Mouse (Mus musculus) spleen, postnatal 36 days (tissue): Measurements from ENCODE around the gene Cped1.

Experiments used
- DNase-seq, 2 experiments: peaks; one replicate each; pipeline ENCODE4 v3.0.0; 2022; ENCODE audit warnings: low spot score in 2 of 2, mixed read lengths in 1 of 2

The Cped1 gene

DNA sequence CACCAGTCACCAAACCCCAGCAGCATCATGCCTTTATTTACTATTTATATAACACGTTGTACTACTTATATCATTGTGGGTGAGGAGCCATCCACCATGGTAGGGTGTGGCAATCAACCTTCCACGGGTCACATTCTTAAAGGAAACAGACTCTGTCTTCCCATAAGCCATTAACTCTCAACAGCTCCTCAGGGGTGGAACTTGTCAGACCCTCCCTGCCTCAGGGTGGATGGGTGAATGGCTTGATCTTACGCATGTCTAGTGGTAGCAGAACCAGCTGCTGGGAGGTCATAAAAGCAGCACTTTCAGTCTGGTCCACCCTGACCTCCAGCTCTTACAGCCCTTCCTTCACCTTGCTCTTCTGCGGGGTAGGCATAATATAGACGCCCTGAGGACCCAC, 100.3 kb downstream of the Cped1 start:
- DNase-seq: no peak

DNA sequence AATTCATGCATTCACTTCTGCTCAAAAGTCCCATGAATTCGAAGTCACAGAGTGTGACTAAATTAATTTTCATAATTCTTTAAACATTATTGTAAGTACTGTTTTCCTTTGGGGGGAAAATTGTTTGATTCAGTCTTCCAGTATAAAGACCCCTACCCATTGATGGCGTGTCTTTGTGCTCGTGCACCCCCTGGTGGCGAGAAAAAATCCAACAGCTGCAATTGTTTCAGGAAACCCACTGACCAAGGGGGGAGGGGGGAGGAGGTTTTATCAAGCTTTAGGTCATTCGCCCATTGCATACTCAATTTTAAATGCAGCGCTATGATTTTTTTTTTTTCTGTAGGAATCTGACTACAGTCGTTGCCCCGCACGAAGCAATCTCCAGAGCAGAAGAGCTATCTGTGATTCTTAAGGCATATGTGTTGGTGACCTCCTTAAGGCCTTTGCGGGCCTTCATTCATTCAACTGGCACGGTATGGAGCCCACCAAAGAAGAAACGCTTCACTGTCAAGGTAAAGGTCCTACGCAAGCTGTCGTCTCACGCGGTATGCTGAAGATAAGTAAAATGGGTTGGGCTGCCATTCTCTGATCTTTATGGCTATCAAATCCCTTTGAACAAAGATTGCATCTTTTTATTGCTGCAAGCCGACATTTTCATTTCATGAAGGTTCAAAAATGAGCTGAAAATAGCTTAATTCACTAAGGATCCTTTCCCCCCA, 102.8 kb downstream of the Cped1 start:
- no peak for DNase-seq

DNA sequence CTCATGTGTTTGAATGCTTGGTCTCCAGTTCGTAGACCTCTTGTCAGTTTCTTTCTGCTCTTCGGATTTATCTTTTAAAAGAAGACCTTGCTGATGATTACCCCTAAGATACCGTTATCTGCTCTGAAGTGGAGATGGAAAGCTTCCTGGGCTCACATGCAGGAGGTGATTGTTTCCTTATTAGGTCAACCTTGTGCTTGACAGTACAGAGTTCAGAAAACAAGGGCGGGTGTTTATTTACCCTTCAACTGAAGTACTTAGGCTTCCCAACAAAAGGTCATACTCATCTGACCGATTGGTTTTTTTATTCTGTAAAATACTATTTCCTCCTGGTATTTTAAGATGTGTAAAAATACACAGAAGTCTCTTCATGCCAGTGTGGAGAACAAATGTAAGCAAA, 106.1 kb downstream of the Cped1 start:
- DNase-seq: no peak

DNA sequence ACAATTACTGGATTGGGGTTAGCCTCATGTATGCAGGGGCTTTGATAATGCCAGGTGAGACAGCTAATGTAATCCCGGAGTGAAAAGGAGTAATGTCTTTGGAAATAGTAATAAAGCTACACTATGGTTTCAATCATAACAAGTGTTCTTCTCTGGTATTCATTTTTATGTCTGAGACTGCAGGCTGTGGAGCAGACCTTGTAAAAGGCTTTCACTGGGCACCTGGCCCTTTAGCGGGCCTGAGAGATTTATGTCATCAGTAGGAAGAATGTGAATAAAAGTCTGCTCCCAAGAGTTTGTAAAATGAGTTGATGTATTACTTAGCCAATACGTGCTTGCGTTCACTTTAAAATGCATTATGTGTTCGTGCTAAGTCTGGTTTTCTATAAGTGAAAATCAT, 108.1 kb downstream of the Cped1 start:
- DNase-seq: no peak

DNA sequence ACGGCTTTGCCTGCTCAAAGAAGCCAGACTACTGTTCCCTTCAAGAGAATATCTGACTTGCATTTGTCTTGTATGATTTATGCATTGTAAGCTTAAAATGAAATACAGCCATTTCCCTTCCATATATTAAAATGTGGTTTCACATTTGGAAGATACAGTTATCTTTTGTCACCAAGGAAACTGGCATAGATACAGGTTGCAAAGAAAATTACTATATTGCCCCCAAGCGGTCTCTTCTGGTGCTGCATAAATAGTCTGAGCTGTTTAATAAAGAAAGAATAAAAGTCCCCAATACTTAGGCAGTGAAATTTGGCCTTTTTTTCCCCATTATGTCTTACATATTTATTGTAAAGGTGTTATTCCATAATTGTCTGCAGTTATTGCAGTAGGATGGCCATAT, 112.0 kb downstream of the Cped1 start:
- no peak for DNase-seq

DNA sequence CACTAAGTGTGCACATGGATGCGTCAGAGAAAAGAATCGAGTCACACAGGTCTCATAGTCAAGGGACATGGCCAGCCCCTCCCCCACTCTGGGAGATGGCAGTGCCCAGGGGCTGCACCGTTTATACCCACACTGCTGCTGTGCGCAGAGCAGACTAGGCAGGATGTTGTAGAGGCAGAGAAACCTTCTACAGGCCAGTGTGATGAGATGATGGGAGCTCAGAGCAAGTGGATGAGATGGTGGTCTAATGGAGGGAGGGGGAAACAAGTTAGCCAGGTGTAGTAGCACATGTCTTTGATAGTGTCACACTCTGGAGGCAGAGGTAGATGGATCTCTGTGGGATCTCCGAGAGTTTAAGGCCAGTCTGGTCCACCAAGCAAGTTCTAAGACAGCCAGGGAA, 114.1 kb downstream of the Cped1 start:
- DNase-seq: no peak

DNA sequence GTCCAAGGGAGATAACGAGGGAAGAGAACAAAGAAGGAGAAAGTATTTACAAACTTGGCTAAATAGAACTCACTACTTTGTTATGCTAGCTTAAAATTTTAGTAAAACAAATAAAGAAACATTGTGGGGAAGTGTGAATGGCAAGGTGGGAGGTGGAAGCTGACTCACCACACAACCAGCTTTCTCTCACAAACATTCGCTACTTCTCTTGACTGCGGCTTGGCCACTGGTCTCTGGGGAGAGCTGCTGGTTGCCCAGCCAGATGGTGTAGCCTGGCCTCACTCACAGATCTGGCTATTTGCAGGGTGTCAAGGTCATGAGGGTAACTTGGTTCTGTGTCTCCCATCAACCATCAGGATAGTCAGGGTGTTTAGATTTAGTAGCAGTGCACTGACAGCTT, 116.2 kb downstream of the Cped1 start:
- DNase-seq: no peak

DNA sequence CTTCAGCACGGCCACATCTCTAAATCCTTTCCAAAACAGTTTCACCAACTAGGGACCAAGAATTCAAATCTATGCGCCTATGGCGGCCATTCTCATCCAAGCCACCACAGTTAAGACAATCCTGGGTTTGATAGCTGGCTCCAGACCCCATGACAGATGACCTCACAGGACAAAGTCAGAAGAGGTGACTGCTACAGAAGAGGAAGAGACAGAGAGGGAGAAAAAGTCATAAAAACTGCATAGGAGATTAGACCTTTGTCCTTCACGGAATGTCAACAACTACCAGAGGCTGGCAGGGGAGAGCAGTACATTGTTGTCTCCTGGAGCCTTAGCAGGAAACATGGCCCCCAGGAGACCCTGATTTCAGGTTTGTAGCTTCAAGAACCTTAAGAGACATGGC, 117.0 kb downstream of the Cped1 start:
- no peak for DNase-seq

DNA sequence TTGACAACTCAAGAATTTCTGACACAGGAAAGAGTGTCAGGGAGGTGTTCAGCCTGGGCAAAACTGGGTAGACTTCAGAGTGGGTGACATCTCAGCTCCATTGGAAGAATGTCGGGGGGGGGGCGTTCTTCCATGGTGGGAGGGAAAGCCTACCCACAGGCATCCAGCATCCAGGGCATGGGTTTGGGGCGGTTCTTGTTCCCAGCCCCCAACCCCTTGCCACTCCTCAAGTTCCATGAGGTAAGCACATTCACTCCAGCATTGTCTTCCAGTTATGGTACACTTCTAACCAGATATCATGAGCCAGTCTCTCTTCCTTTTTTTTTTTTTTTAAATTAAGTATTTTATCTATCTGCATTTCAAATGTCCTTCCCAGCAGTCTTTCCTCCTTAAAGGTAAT, 118.0 kb downstream of the Cped1 start:
- no peak for DNase-seq

DNA sequence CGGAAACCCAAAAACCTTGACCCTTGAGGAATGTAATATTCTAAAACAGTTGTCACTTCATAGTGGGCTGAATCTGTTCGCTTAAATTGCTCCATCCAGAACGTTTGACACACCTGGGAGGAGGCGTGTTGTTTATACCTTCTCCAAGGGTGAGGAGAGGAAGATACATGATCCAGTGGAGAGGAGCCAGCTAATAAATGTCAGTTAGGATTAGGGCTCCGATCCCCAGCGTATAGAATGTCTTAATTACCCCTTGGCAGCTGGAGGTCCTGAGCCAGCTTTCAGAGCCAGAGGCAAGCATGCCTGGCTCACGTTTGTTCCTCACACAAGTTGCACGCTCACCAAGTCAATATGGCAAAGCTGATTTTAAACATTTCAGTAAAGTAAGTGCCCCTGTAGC, 118.5 kb downstream of the Cped1 start:
- DNase-seq: no peak

DNA sequence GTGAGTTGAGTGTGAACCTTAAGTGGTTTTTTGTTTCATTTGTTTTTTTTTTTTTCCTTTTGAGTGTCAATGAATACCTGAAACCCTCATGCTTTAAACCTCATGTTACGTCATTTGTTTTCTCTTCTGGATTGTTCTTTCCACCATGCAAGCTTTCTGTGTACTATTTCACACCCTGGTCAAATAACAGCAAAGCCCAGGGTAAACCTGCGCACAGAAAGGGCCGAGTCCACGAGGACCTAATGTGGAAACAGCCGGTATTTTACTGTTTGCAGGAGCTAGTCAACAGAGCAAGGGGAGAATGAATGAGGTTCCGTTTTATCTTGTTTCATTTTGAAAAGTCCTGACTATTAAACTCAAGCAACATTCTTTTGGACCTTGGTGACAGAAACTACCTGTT, 128.4 kb downstream of the Cped1 start:
- no peak for DNase-seq

DNA sequence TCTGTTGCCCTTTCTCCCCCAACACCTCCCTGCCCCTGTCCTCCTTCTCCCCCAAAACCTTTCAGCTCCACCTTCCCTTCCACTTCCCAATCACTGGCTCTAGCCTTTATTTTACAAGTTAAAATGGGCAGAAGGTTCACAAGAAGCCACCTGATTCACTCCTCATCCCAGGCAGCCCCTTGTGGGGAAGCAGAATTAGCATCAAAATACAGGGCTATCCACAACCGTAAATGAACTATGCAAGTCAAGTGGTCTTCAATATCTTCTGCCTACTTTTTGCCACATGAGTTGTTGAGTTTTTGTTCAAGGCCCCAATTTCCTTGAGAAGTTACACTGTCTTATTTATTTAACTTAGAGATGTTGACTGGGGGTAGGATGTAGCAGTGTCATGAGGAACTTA, 131.0 kb downstream of the Cped1 start:
- no peak for DNase-seq

DNA sequence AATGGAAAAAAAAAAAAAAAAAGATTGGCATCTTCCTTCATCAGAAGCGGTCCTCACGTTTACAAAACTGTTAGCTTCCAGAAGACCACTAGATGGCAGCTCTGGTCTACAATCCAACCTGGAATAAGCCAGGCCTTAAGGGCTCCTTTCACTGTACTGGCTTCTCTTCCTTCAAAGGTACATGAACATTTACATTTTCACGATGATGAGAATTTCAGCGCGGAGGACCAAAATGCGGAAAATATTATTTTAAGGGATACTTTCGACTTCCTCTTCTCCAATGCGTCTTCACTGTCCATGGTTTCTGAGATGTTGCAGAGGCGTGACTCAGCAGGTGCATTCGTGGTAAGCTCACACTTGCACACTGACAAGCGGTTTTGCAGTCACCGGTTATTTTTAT, 136.4 kb downstream of the Cped1 start:
- peak; percentile 12 to 24 for DNase-seq

DNA sequence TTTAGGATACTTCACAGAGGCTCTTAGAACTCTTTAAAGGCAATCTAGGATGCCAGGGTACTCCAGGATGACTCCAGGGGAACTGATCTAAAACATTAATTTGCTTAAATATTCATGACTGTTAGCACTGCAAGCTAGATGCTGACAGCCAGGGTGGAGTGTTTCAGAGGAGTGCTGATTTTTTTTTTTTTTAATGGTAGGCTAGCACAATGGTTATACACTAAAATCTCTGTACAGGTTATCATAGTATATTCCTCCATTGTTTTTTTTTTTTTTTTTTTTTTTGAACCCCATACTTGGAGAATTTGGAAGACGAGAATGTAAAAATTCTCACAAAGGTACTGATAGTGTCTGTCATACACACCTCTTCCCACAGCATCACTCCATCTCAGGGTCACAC, 137.0 kb downstream of the Cped1 start:
- no peak for DNase-seq

DNA sequence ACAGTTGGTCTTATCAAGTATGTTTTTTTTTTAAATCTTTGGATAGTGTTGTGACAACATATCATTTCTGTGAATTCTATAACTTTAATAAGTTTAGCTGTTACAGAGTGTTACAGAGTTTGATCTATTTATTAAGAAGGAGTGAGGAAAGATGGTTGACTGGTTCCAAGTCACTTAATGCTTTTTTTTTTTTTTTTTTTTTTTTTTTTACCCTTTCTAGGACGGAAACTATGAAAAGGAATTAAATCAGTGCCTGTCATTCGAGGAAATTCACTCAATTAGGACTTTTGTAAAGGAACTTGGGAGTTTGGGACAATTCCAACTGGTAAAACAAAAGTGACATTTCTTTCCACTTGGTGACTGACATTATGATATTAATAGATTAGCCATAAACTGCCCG, 137.6 kb downstream of the Cped1 start:
- DNase-seq: no peak

DNA sequence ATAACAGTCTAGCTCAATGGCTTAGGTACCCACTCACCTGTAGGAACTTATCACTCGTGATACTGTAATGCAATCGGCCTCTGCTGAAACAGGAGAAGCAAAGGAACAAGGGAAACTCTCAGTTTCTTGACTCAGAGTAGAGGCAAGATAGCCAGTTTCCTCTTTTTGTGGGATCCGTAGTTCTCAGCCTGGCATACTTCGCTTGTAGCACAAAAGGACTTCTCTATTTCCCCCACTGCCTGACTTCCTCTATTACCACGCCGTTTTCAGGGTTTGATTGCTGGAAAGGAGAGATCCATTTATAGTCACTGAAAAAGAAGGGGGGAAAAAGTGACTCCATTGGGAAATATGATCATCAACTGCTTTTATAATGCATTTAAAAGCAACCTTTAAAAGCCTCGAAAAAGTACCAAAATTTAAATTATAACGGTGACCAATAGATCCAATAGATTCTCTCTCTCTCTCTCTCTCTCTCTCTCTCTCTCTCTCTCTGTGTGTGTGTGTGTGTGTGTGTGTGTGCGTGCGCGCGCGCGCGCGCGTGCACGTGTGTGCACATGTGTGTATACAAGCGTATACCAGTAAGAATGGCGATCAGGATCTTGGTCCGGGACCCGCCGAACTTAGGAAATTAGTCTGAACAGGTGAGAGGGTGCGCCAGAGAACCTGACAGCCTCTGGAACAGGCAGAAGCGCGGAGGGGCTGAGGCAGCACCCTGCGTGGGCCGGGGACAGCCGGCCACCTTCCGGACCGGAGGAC, 139.0 kb downstream of the Cped1 start:
- DNase-seq: peak in 1 of 2 experiments; percentile 22

DNA sequence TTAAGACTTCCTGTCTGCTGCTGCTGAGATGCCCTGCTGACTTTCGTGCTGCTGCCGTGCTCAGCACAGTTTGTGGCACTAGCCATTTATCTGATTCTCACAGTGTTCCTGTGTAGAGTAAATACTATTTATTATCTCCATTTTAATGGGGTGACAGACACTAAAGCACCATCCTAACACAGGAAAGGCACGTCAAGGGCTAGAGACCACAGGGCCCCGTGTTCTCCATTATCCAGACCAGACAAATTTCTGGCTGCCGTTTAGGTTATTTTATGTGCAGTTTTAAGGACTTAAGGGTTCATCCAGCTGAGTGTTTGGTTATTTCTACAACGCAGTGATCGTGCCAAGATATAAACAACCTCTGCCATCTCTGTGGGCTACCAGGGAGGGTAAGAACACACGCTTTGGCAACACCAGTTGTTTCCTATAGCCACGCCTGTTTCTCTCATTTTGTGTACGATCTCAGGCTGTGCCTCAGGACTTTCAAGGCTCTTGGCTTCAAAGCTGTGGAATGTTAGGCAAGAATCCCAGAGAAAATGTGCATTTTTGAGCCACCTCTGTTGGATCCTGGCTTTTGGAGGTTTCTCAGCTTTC, 149.4 kb downstream of the Cped1 start:
- DNase-seq: no peak

DNA sequence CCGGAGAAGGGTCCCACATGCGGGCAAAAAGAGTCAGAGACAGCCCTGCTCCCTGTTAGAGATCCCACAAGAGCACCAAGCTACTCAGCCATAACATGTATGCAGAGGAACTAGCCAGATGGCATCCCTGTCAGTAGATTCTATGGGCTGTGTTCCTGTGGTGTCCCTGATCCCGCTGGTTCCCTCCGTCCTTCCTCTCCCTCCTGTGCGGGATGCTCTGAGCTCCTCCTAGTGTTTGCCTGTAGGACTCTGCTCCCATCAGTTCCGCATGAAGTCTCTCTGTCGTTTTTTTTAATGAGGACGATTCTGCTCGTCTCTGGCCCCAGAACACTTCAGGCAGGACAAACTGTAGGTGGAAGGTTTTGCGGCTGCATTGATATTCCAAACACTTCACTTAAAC, 151.1 kb downstream of the Cped1 start:
- DNase-seq: no peak

DNA sequence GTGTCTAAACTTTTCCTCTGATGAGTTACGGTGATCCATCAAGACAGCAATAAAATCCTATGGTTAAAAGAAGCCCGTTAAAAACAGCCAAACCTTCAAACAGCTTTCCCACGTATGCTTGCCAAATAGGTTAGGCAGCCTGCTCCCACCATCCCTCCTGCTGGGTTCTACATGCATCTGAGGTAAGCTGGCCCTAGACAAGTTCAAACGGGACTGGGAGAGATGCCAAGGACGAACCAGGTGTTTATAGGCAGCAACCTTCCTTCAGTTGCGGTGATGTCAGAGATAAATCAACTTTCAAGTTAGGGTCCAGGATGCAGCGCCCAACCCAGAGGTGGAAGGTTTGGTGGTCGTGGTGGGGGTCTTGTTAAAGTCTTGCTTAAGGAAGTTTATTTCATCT, 155.1 kb downstream of the Cped1 start:
- no peak for DNase-seq

DNA sequence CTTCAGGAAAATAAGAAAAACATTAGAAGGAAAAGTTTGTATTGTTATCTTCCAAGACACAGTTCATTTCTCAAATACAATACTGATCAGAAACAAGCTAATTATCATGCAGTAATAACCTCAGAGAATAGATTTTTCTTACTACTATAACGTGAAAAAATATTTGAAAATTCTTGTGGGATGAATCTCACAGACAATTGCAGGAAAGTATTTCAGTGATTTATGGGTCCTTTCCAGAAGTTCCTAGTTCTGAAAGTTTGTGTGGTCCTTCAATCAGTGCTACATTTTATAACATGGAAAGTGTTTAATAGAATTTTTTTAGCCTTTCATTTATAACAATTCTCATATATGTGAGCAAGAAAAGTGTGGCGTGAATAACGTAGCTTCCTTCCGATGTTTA, 161.5 kb downstream of the Cped1 start:
- DNase-seq: no peak

DNA sequence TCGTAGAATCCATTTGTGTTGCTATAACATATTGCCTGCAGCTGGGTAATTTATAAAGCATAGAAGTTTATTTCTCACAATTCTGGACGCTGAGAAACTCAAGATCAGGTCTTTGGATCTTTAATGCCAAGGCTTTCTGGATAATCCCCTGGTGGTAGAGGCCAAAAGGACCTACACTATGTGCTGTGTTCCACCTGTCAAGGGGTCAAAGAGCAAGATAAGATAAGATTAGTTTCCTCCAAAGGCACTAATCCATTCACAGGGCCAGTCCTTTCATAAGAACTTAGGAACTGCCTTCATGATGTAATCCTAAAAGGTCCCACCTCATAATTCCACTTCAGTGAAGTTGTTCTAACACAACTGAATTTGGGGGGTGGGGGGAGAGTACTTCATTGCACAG, 162.8 kb downstream of the Cped1 start:
- no peak for DNase-seq

DNA sequence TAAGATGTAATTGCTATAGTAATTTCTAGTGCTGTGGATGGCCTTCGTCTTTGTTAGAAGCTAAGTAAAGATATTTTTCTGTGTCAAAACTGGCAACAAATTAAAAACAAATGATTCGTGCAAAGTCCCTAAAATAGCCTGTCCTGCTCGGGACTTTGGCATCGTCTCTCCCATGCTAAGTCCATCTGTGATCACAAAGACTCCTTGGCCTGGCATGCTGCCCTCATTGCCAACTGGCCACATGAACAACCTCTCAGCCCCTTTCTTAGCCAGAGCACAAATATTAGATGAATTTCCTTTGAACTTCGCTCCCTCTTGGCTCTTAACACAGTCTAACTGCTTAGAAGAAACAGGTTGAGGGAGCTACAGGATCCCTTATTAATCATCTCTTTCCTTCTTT, 171.7 kb downstream of the Cped1 start:
- DNase-seq: no peak

DNA sequence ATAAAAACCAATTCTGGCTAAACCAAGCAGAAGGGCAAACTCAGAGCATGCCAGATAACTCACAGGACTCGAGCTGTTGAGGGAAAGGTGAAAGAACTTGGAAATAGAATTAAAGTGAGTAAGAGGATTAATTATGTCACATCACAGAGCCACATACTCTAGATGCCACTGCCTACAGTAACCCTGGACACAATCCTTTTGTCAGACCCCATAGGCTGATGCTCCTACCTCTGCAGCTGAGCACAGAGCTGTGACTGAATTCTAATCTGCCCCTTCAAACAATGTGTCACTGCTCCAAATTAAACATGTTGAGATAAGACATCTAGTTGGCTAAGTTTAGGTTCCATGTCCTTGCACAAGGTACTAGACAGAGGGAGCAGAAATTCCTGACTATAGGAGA, 176.2 kb downstream of the Cped1 start:
- no peak for DNase-seq
